Mouse (Mus musculus): ENCODE data around the gene Tgm5.
"Not testable (repeated sequence)": the region's sequence is repeated elsewhere in the genome, so short reads cannot be mapped to it uniquely, and the experiment has no call there.

Tgm5 gene

DNA sequence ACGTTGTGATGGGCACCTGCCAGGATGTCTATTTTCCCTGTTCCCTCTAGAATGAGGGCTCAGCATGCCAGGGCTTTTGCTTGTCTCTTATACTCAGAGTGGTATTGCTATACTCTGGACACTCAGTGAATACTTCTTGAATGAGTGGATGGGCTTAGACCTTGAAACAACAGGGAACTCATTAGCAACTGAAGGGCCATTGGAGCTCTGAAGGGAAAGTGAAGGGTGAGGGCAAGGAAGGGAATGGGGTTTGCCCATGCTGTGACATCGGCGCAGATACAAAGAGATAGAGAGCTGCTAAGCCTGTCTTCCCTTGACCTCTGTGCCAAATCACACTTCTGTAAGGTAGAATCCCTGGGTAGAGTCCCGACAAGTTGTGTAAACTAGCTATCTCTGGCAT lies 40.0 kb downstream of the Tgm5 start:
- no peak for DNase-seq (ENCODE audit: extremely low read depth, insufficient read length, low spot score)

DNA sequence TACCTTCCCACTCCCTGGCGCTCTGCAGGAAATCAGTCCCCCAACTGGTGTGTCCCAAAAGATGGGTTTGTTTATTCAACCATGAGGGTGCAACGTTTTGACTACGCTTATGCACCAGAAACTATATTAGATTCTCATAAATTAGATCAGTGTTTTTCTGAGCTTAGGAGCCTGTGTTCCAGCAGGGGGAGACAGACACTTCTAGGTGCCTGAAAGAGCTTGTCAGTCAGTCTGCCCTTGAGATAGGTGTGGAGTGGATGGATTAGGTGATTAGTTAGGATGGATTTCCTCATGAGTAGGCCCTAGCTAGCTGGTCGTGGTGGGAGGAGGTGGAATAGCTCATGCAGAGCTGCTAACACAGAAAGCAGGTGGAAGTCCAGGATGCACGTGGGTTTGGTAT lies 44.5 kb downstream of the Tgm5 start:
- DNase-seq (ENCODE audit: extremely low read depth, insufficient read length, low spot score), result no peak

- no peak for DNase-seq (ENCODE audit: extremely low read depth, insufficient read length, low spot score)
Observed at GRCm38 (mm10) chr2:121039382-121039781, 46.3 kb downstream of the Tgm5 start.

- not testable (repeated sequence) for DNase-seq (ENCODE audit: extremely low read depth, insufficient read length, low spot score)
Observed at GRCm38 (mm10) chr2:121038851-121039250, 46.8 kb downstream of the Tgm5 start.

DNA sequence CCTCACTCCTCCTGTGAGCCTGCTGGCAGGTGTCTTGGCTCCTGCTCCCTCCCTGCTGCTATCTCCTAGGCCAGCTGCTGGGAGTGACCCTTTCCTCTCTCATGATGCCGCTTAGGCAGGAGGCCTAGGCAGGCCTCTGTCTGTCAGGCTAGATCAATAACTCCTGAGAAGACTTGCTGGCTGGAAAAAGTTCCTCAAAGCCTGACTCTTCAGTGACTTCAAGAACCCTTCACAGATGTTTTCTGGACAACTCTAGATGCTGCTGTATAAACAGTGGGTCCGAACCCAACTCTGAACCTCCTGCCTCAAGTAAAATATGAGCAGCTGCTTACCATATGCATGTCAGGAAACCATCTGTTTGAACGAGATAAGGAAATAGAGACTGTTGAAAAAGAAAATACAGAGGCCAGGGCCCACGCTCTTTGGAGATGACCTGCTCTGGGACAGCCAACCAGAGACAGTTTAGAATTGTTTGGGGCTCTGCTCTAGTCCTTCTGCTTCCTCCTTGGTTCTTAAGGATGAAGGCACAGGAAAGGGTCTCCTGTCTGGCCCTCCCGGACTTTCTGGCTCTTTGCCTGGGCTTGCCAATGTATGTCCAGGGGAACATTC lies 48.8 kb downstream of the Tgm5 start, which contains the start of gene Epb42:
Gene Epb42 (minus strand): TSS at position 340 of the 609 bp plus-strand sequence.
- no peak for DNase-seq (ENCODE audit: extremely low read depth, insufficient read length, low spot score)

DNA sequence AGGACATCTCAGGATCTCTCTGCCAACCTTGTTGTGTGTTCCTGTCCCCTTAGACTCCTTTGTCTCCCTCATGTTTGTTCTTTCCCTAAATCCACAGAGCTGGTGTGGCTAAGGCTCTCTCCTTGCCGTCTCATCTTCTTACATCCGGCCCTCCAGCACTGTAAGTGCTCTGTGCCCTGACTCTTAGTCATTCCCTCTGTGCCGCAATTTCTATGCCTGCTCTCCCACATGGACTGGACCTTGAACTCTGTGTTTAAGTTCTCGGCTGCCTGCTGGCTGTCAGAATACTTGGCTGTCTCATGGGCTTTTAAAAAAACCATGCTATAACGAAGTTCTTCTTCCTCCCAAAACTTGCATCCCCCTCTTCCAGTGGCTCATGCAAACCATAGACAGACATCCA lies 62.7 kb downstream of the Tgm5 start:
- DNase-seq (ENCODE audit: extremely low read depth, insufficient read length, low spot score), result peak; percentile 31

DNA sequence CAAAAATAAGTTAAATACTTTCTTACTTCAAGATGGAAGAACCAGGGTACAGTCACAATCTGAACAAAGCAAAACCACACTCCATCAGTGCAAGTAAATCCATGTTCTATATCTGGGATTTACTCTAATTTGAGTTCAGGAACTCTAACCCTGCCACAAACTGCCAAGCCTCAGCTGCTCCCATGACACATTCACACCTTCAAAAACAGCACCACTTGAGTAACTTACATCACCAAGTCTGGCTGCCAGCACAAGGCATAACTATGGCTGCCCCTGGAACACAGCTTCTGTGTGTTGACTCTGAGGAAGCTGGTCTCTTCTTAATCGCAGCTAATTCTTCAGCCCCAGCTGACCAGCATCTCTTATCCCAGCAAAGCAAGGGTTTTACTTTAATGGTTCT lies 68.5 kb downstream of the Tgm5 start:
- no peak for DNase-seq (ENCODE audit: extremely low read depth, insufficient read length, low spot score)

- no peak for DNase-seq (ENCODE audit: extremely low read depth, insufficient read length, low spot score)
Observed at GRCm38 (mm10) chr2:121016226-121016625, 69.4 kb downstream of the Tgm5 start.

DNA sequence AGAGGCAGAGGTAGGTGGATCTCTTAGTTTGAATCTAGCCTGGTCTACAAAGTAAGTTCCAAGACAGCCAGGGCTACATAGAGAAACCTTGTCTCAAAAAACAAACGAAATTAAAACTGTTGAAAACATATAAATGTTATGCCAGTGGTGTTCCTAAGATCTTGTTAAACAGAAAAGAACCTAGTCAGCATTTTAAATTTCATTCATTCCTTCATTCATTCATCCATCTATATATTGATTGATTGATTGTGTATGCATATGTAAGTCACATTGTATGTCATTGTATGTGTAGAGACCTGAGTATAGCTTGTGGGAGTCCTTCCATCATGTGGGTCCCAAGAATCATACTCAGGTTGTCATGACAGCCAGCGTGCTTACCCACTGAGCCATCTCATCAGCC lies 70.1 kb downstream of the Tgm5 start:
- no peak for DNase-seq (ENCODE audit: extremely low read depth, insufficient read length, low spot score)

DNA sequence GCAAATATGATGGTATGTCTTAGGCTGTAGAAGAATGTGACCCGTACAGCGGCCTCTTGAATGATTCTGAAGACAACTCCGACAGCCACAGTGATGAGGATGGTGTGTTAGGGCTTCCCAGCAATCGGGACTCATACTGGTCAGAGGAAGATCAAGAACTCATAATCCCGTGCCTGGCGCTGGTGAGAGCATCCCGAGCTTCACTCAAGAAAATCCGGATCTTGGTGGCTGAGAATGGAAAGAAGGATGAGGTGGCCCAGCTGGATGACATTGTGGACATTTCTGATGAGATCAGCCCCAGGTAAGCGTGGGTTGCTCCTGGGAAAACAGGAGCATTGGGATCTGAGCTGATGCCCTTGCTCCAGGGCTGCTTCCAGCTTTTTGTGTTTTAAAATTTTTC lies 73.0 kb downstream of the Tgm5 start:
- no peak for DNase-seq (ENCODE audit: extremely low read depth, insufficient read length, low spot score)

GRCm38 (mm10) chr2:121009071-121009677 lies 76.5 kb downstream of the Tgm5 start:
- no peak for DNase-seq (ENCODE audit: extremely low read depth, insufficient read length, low spot score)

DNA sequence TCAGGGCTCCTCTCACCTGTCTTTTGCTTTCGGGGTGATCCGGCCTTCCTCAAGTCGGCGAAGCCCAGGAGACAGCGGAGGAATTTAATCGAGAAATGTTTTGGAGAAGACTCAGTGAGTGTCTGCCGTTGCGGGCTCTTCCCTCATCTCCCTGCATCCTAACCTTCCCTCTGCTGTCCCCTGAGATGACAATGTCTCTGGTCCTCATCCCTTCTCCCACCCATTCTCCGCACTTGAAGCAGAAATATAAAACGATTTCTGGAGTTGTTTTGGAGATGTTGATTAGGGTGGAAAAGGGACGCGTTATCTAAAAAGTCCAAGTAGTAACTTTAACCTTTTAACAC lies 77.0 kb downstream of the Tgm5 start:
- no peak for DNase-seq (ENCODE audit: extremely low read depth, insufficient read length, low spot score)

- peak; percentile 90 for DNase-seq (ENCODE audit: extremely low read depth, insufficient read length, low spot score)
Observed at GRCm38 (mm10) chr2:121007925-121008663, 77.5 kb downstream of the Tgm5 start, which contains the start of gene Ccndbp1. TSS of gene Ccndbp1 (plus strand) at chr2:121008403.

- DNase-seq (ENCODE audit: extremely low read depth, insufficient read length, low spot score), result no peak
Observed at GRCm38 (mm10) chr2:121006986-121007385, 78.7 kb downstream of the Tgm5 start.

GRCm38 (mm10) chr2:121004018-121004811 lies 81.4 kb downstream of the Tgm5 start:
- DNase-seq (ENCODE audit: extremely low read depth, insufficient read length, low spot score), result no peak

DNA sequence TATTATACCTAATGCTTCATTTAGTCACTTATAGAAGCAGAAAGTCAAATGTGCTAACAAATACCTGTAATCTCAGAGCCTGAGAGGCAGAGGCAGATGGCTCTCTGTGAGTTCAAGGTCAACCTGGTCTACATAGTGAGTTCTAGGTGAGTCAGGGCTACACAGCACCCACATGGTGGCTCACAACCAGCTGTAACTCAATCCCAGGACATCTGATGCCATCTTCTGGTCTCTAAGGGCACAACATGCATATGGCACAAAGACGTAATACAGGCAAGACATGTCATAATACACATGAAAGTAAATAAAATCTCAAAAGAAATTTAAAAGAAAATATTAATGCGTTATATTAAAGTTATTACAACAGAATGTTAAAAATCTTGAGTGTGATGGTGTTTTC lies 82.1 kb downstream of the Tgm5 start:
- peak; percentile 13 for DNase-seq (ENCODE audit: extremely low read depth, insufficient read length, low spot score)

GRCm38 (mm10) chr2:120998863-120999262 lies 86.8 kb downstream of the Tgm5 start:
- no peak for DNase-seq (ENCODE audit: extremely low read depth, insufficient read length, low spot score)

GRCm38 (mm10) chr2:120996607-120997006 lies 89.0 kb downstream of the Tgm5 start:
- not testable (repeated sequence) for DNase-seq (ENCODE audit: extremely low read depth, insufficient read length, low spot score)

Data from 3134 (cell line).